Mouse (Mus musculus): ENCODE data around the gene Wdr35.
"Not testable (repeated sequence)": the region's sequence is repeated elsewhere in the genome, so short reads cannot be mapped to it uniquely, and the experiment has no call there.

Wdr35 gene

DNA sequence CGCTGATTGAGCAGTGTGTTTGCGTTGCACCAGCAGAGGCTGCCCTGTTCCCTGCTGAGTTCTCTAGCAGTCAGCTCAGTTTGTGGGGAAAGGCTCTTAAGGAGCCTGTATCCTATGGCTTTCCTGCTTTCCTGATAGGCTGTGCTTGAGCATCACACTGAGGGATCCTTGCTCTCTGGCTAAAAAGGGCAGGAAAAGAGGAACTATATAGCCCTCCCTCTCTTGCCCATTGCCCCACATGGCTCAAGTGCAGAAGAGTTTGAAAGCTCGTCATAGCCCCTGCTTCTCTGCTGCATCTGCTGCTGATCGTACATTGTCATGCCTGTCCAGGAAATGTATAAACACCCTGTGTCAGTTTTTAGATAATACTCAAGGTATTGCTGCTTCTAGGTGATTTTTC, 33.5 kb downstream of the Wdr35 start:
- in situ Hi-C loops (cut with MseI, MboI) = loop anchor here in 1 of 2 experiments (10.0 kb wide), 2 partner anchors 122 to 242 kb away; no protein-coding TSS in a partner anchor

DNA sequence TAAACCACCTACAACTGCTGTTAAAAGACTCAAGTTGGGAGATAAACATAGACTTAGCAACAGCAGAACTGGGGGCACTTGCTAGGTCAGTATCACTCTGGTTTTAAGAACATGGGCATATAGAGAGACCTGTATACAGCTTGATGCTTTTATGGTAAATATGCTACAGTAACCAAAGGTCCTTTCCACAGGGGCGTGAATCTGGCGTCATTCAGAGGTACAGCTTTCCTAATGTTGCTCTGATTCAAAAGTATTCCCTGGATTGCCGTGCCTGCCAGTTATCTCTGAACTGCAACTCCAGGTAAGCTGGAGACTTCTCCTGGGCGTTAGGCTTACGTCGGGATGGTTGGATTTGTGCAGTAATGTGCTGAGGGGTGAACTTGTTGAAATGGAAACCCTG, 34.1 kb downstream of the Wdr35 start:
- in situ Hi-C loops (cut with MseI, MboI) = loop anchor here in 1 of 2 experiments (10.0 kb wide), 2 partner anchors 123 to 243 kb away; no protein-coding TSS in a partner anchor

DNA sequence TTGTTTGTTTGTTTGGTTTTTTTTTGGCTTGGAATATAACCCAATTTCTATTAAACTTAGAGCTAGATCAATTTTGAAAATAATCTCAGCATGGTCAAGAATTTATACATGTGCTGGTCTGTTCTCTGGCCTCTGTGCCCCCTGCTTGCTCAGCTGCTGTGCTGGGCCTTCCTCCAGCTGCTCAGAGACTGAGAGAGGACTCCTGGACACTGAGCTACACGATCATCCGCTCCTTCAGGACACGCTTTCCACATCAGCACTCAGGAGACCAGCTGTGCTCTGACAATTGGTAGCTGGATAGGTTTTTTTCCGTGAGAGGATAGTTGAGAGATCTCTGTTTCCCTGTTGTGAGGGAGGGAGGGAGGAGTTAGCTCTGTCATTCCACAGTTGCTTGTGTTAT, 36.6 kb downstream of the Wdr35 start:
- in situ Hi-C loops (cut with MseI, MboI) = no loop called here

DNA sequence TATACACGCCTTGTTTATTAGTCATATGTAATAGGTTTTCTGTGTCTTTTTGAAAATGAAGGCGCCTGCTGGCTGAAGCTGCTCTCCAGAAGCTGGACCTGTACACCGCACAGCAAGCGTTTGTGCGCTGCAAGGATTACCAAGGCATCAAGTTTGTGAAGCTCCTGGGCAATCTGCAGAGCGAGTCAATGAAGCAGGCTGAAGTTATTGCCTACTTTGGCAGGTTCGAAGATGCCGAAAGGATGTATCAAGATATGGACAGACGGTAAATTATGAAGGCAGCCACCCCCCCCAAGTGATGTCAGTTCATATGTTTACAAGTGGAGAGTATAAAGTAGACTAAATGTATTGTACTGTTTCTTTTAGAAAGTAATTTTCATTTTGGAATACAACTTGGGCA, 42.7 kb downstream of the Wdr35 start:
- in situ Hi-C loops (cut with MseI, MboI) = no loop called here

DNA sequence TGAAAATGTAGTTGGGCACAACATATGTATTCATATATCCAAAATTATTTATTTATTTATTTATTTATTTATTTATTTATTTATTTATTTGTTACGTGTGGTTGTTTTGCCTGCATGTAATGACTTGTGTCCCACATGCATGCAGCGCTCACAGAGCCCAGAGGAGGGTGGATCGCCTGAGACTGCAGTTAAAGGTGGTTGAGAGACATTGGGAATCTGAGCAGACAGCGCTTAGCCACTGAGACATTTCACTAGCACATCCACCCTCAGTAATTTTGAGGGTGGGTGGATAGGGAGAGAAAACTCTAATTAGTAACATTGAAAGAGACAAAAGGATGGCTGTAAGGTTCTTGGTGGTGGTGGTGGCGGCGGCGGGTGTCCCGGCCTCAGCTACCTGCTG, 46.7 kb downstream of the Wdr35 start:
- in situ Hi-C loops (cut with MseI, MboI) = no loop called here

DNA sequence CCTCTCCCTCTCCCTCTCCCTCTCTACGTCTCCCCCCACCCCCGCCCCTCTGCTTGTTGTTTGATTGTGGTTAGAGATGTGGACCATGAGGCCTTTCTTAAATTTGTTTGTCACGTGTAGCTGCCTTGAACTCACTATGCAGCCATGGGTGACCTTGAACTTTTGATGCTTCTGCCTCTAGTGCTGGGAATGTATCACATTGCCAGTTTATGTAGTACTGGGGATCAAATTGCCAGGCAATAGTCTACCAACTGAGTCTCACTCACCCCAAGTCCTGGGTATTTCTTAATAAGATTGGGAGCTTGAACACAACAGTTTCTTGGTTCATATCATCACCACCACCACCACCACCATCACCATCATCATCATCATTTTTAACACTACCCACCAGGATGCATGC, 47.3 kb downstream of the Wdr35 start:
- in situ Hi-C loops (cut with MseI, MboI) = no loop called here

DNA sequence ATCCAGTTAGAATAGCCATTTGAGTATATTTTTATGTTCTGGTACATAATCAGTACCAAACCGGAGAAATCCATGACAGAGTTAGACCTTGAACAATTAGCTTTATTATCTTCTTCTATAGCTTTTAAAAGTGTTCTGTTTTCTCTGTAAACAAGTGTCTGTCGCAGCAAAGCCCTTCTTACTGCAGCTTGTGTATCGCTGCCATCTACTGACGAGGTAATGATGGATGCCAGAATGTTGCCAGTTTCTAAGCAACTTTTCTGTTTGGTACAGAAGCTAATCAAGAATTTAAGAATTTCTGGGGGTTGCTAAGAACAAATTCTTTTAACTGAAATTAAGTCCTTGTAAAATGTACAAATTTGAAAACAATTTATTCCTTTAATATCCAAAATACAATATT, 49.3 kb downstream of the Wdr35 start:
- in situ Hi-C loops (cut with MseI, MboI) = no loop called here

DNA sequence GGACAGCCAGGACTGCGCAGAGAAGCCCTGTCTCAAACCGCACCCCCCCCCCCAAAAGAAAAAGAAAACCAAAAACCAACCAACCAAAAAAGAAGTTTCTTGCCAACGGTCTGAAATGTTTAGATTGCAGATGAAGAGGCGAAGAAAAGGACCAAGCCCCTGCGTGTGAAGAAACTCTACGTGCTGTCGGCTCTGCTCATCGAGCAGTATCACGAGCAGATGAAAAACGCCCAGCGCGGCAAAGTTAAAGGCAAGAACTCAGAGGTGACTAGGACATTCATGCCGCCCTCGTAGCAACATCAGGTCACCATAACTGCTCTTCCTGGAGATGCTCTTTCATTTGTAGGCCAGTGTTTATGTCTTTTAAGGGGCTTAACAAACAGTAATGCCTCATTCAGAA, 50.4 kb downstream of the Wdr35 start:
- in situ Hi-C loops (cut with MseI, MboI) = no loop called here

DNA sequence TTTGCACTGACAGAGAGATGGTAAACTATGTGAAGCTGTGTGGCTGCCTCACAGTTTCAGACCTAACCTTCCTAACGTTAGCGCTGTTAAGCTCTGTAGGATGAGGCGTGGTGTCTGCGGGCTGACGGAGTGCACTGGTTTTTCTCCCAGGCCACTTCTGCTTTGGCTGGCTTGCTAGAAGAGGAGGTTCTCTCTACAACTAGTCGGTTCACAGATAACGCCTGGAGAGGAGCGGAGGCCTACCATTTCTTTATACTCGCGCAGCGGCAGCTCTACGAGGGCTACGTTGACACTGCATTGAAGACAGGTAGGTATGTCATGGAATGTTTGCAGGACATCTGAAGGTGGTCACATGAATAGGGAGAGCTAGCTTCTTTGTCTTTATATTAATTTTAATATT, 51.0 kb downstream of the Wdr35 start:
- in situ Hi-C loops (cut with MseI, MboI) = no loop called here

DNA sequence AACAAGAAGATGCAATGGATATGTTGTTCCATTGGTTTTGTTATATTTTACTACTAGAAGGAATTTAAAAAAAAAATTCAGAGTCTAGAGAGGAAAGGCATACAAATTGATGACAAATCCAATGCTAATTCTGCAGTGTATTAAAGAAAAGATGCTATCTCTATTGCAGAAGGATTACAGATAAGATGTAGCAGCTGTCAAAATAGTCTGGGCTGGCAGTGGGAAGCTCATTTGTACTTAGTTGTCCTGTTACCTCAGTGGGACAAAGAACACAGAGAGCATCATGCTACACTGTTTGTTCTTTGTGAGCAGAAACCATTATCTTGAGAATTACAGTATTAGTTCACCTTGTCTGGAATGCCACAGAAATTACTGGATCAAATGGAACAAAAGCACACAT, 53.2 kb downstream of the Wdr35 start:
- in situ Hi-C loops (cut with MseI, MboI) = no loop called here

DNA sequence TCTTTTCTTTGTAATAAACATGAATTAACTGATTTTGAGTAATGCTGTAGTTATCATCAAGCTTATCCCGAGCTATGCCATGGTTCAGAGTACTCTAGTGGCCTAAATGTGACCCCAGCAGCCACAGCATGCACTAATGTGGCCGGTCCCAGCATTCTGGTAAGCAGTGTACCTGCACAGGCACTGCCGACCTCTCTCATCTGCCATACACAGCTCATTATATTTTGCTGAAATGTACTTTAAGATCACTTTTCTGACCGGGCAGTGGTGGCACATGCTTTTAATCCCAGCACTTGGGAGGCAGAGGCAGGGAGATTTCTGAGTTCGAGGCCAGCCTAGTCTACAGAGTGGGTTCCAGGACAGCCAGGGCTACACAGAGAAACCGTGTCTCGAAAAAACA, 55.1 kb downstream of the Wdr35 start:
- in situ Hi-C loops (cut with MseI, MboI) = not testable (repeated sequence)

DNA sequence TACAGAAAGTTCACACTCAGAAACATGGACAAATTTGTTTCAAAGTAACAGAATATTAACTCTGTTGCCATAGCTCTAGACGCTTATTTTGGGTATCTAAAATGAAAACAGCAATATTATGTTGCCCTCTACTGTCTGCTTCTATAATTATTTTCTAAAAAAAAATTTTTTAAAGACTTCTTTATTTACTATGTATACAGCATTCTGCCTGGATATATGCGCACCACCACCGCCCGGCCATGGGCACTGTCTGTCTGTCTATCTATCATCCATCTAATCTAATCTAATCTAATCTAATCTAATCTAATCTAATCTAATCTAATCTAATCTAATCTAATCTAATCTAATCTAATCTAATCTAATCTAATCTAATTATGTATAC, 55.8 kb downstream of the Wdr35 start:
- in situ Hi-C loops (cut with MseI, MboI) = no loop called here

DNA sequence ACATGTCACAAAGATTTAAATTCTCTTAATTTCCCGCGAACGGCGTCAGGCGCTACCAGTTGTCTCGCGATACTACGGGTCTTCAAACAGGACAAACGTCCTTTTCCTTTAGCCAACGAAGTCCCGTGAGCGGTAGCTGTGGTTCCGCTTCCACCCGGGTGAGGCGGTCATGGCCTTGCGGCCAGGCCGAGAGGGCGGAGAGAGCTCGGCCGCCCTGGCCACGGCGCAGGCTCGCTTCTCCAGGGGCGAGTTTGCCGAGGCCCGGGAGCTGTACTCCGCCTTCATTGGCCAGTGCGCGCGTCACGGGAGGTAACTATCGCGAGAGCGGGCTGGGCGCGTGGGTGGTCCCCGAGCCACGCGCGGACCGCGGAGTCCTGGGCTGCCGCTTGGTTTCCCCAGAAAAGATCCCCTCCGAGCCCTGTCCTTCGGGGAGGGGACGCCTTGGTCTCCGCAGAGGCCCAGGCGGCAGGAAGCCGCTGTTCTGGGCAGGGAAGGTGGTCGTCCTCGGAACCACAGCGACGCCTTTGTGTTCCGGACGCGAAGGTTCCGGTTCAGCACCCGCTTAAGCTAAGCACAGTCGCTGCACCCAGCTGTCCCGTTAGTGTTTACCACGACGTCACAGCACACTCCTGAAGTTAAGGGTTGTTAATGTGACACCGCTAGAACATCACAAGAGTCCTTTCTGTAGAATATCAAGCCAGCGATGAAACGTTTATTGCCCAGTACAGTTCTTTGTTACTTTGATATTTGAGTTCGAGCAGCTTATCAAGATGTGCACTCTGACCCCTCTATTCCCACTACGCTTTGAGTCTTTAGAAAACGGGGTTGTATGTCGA, 56.4 kb downstream of the Wdr35 start, which contains the start of gene Ttc32:
Gene Ttc32, plus strand, starts transcription at position 110 of the 836 bp plus-strand sequence.
- in situ Hi-C loops (cut with MseI, MboI) = no loop called here

DNA sequence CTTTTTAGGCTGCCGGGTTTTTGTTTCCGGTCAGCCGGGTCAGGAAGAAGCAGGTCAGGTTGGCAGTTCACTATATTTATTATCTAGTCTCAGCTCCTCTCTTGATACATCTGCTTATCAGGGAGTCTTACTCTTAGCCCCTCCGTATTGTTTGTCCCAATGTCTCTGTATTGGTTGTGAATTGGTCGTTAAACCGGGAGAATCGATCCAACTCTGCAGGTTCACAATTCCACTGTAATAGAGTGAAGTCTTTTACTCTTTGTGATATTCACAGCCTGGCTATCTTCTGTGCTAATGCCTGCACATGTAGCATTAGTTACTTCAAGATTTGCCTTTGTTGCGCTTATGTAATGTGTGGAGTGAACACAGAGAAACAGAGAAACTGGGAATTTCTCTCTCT, 57.5 kb downstream of the Wdr35 start:
- in situ Hi-C loops (cut with MseI, MboI) = no loop called here

DNA sequence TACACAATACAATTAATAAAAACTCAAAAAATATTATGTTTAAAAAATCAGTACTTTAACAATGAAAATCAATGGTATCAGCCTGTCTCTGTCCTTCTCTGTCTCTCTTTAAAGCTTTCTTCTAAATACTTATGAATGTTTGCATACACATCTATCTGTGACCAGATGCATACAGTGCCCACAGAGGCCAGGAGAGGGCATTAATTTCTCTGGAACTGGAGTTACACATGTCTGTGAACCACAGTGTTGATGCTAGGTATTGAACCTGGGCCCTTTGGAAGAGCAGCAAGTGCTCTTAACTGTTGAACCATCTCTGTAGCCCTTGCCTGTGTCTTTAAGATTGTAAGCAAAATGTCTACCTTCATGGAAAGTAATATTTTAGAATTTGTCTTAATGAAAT, 59.4 kb downstream of the Wdr35 start:
- in situ Hi-C loops (cut with MseI, MboI) = no loop called here

DNA sequence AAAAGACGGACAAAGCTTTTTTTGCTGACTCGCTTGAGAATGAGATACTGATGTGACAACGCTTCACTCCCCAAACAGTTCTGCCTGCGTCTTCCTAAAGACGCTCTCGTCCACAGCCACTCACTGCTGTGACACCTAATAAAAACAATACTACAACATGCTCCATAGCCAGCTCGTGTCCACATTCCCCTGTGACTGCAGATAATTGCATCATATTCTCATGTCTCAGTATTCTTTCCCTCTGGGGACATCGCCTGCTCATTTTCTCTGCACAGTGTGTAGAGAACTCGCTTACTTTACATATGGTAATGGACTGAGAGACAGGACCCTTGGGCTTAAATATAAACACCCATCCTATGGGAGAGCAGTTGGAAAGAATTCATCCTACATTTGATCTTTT, 62.7 kb downstream of the Wdr35 start:
- in situ Hi-C loops (cut with MseI, MboI) = no loop called here

DNA sequence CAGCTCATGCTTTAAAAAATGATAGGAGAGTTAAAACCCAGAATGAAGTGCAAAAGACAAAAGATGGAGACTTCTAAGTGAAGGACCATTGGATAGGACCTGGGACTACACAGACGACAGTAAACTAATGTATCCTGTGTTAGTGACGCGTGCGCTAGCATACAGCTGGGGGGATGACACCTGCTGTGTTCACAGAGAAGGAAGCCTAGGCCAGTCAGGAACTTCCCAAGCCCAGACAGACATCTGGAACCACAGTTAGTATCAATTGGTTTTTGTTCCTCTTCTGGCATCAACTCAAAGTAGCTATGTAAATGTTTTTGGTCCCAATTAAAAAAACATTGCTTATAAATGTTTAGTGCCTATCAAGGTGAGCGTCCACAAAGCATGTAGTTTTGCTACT, 66.5 kb downstream of the Wdr35 start:
- in situ Hi-C loops (cut with MseI, MboI) = no loop called here

DNA sequence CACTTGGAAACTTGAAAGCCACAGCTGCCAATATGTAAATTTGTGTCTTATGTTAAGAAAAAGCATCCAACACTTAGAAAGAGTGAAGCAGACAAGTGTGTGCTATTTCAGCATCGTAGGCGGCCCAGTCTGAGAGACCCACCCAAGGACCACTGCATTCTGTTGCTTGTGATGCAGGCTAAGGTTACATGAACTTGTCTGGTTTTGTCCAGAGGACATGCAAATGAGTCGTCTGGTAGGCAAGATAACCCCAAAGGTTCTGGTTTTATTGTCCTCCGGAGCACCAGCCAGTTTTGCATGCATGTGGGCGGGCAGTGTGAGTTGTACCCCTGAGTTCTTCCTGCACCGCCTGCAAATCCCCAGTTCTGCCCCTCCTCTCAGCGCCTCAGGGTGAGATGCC, 67.0 kb downstream of the Wdr35 start:
- in situ Hi-C loops (cut with MseI, MboI) = no loop called here

DNA sequence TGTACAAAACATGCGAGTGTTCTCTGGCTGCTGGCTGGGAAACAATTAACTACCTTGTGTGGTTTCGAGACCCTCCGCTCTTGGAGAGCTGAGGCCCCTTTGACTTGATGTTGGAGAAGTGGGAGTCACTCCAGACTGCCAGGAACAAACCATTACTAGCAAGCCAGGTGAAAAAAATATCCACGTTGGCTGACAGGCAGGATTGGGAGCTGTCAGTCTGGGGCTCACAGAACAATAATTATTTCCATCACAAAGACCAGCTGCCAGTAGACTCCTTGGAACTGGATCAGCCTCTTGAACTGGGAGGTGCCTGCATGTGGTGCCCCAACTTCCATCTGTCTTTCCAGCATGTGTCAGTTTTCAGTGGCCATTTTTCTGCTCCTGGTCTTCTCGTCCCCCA, 68.6 kb downstream of the Wdr35 start:
- in situ Hi-C loops (cut with MseI, MboI) = no loop called here

DNA sequence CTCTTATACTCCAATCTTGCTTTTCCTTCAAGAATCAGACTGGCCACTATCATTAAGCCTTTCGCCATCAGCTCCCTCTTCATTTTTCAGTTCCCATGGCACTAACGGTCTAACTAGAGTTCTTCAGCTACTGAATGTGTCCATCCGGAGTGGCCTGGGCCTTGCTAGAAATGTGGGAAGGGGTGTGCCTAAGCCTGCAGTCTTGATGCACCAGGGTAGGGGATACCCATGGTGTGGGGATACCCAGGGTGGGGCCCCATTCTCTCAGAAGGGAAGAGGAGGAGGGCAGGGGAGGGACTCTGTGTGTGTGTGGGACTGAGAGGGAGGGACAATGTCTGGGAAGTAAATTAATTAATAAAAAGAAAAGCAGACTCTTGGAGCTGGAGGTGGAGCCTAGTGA, 69.1 kb downstream of the Wdr35 start:
- in situ Hi-C loops (cut with MseI, MboI) = no loop called here

DNA sequence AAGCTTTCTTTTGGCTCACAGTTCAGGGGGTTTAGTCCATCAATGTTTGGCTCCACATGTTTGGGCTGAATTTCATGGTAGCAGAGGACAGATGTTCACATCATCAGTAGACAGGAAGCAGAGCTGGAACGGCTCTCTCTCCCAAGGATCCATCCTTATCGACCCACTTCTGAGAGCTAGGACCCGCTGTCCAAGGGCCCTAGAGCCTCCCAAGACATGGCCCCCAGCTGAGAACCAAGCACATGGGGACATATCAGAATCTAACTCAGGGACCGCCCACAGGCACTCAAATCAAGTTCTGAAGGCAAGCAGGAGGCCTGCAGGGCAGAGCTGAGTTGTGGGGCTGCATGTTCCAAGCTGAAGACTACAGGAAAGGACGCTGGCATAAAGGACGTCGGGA, 71.0 kb downstream of the Wdr35 start:
- in situ Hi-C loops (cut with MseI, MboI) = no loop called here

DNA sequence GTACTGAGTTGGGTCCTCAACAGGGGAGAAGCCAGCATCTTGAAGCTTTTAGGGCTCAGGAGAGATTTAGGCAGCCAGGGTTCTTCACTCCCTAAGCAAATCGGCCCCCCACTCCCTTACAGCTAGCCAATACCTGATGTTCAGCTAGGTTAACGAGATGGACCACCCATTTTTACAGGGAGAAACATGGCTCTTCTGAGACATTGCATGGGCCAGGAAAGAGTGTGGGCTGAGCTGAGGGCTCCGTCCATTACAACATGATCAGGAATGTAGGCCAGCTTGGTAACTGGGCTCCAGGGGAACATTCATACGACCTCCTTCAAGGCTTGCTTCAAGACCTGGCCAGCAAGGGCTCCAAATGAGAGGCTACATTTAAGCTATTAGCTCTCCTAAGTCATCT, 73.0 kb downstream of the Wdr35 start:
- in situ Hi-C loops (cut with MseI, MboI) = no loop called here

DNA sequence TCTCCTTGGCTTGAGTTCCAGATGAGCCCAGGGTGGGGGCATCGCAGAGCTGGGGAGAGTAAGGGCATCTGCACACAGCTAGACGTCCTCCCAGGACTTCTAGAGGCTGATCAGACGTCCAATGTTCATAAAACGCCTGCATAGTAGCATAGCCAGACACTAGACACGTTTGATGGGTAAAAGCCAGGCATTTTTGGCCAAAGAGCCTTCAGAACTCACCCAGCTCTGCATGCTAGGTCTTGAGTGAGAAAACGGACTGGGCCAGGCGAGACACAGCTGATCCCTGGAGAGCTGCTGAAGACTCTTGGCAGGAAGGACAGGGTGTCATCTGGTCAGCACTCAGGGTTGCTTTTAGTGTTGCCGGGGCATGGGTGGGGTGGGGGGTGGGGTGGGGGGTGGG, 74.4 kb downstream of the Wdr35 start:
- in situ Hi-C loops (cut with MseI, MboI) = no loop called here

DNA sequence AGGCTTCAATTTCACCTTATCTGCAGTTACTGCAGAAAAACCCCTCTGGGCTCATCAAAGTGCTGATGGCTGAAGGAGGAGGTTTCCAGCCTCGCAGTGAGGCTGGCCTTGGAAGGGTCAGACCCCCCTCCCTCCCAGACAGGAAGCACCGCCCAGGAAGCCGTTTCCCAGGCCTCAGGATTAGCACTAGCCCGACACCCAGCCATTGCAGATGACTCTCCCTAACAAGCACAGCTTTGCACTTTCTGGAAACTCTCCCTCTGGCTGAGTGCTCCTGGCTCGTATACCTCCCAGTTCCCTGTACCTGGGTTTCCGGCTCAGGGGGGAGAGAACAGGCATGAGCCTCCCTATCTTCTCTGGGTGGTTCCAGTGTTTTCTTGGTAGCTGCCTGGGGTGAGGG, 77.1 kb downstream of the Wdr35 start:
- in situ Hi-C loops (cut with MseI, MboI) = no loop called here
